Mouse (Mus musculus): ENCODE data around the gene Ttf1. TPM values are rescaled to one million over a fixed set of nuclear protein-coding genes. Genes with fewer than 3 reads are reported as not detected.
"Not testable (repeated sequence)": the region's sequence is repeated elsewhere in the genome, so short reads cannot be mapped to it uniquely, and the experiment has no call there.

The Ttf1 gene
- total RNA-seq, 2 experiments from 2014 or later = 11.5 to 12.8 TPM

- no peak for DNase-seq
- intact Hi-C loops (cut with DNase I) = loop anchor here (5.0 kb wide), 1 partner anchor 297 kb away; no protein-coding TSS in a partner anchor
Observed at GRCm38 (mm10) chr2:29054545-29054935, 5.5 kb upstream of the Ttf1 start.

GRCm38 (mm10) chr2:29054991-29055390 lies 5.1 kb upstream of the Ttf1 start, which contains the start of gene Cfap77:
Gene Cfap77, minus strand, starts transcription at chr2:29055066.
- intact Hi-C loops (cut with DNase I) = loop anchor here (5.0 kb wide), 1 partner anchor 298 kb away; no protein-coding TSS in a partner anchor
- peak; percentile 48 for DNase-seq

GRCm38 (mm10) chr2:29065796-29066195 lies 5.7 kb downstream of the Ttf1 start:
- DNase-seq = no peak
- intact Hi-C loops (cut with DNase I) = no loop called here

GRCm38 (mm10) chr2:29066410-29066809 lies 6.3 kb downstream of the Ttf1 start:
- peak; percentile 31 for DNase-seq
- intact Hi-C loops (cut with DNase I) = no loop called here

- intact Hi-C loops (cut with DNase I) = no loop called here
- DNase-seq = no peak
Observed at GRCm38 (mm10) chr2:29074676-29075075, 14.6 kb downstream of the Ttf1 start.

GRCm38 (mm10) chr2:29075331-29076070 lies 15.4 kb downstream of the Ttf1 start:
- DNase-seq = no peak
- intact Hi-C loops (cut with DNase I) = no loop called here

GRCm38 (mm10) chr2:29076226-29076625 lies 16.2 kb downstream of the Ttf1 start:
- intact Hi-C loops (cut with DNase I) = no loop called here
- no peak for DNase-seq

GRCm38 (mm10) chr2:29081965-29082364 lies 21.9 kb downstream of the Ttf1 start:
- intact Hi-C loops (cut with DNase I) = no loop called here
- DNase-seq = no peak

GRCm38 (mm10) chr2:29086026-29086425 lies 26.0 kb downstream of the Ttf1 start:
- no peak for DNase-seq
- intact Hi-C loops (cut with DNase I) = no loop called here

- intact Hi-C loops (cut with DNase I); DNase-seq: not testable (repeated sequence)
Observed at GRCm38 (mm10) chr2:29089276-29089675, 29.2 kb downstream of the Ttf1 start.

- intact Hi-C loops (cut with DNase I) = no loop called here
- no peak for DNase-seq
Observed at GRCm38 (mm10) chr2:29095674-29096073, 35.6 kb downstream of the Ttf1 start.

- intact Hi-C loops (cut with DNase I) = no loop called here
- DNase-seq = no peak
Observed at GRCm38 (mm10) chr2:29096751-29097150, 36.7 kb downstream of the Ttf1 start.

GRCm38 (mm10) chr2:29097465-29097864 lies 37.4 kb downstream of the Ttf1 start:
- intact Hi-C loops (cut with DNase I) = no loop called here
- no peak for DNase-seq

- intact Hi-C loops (cut with DNase I) = not testable (repeated sequence)
Observed at GRCm38 (mm10) chr2:29097955-29098354, 37.9 kb downstream of the Ttf1 start.

GRCm38 (mm10) chr2:29098786-29099185 lies 38.7 kb downstream of the Ttf1 start:
- intact Hi-C loops (cut with DNase I) = no loop called here
- no peak for DNase-seq

More at GRCm38 (mm10) chr2:29097955-29098354, 37.9 kb downstream of the Ttf1 start:
- not testable (repeated sequence) for DNase-seq

GRCm38 (mm10) chr2:29099646-29100045 lies 39.6 kb downstream of the Ttf1 start:
- intact Hi-C loops (cut with DNase I) = no loop called here
- no peak for DNase-seq

GRCm38 (mm10) chr2:29100822-29101534 lies 40.9 kb downstream of the Ttf1 start:
- intact Hi-C loops (cut with DNase I) = no loop called here
- DNase-seq = no peak

- intact Hi-C loops (cut with DNase I) = not testable (repeated sequence)
Observed at GRCm38 (mm10) chr2:29102416-29103377, 42.6 kb downstream of the Ttf1 start.

GRCm38 (mm10) chr2:29120969-29121368 lies 60.9 kb downstream of the Ttf1 start:
- intact Hi-C loops (cut with DNase I) = no loop called here
- no peak for DNase-seq

More at GRCm38 (mm10) chr2:29102416-29103377, 42.6 kb downstream of the Ttf1 start:
- not testable (repeated sequence) for DNase-seq

GRCm38 (mm10) chr2:29122446-29122845 lies 62.4 kb downstream of the Ttf1 start:
- intact Hi-C loops (cut with DNase I) = no loop called here

More at GRCm38 (mm10) chr2:29122446-29122845, 62.4 kb downstream of the Ttf1 start:
- no peak for DNase-seq
